Mouse (Mus musculus) stomach, embryonic 16.5 days (tissue): ENCODE data around the gene Lpcat3. TPM values are rescaled to one million over a fixed set of nuclear protein-coding genes. Genes with fewer than 3 reads are reported as not detected.
A peak's percentile ranks its signal among the peaks of the same experiment; 100 is the strongest.

ENCODE experiments used
- ATAC-seq: fragments of 200-750 bp; cut with Nextera tagmentation; 2 replicates; pipeline ENCODE4 v1.8.0; 2017; ENCODE audit warnings: moderate number of reproducible peaks, moderate TSS enrichment; ENCODE audit not compliant: insufficient read depth, low FRiP score
- H3K27ac ChIP-seq: fragments of 300-500 bp; sonication (generic); 2 replicates; pipeline ENCODE4 v1.5.1; 2014; ENCODE audit warnings: low read length
- H3K27me3 ChIP-seq: fragments of 300-500 bp; sonication (generic); 2 replicates; pipeline ENCODE4 v1.6.1; 2014; ENCODE audit warnings: low read length, control low read depth, mixed read lengths; ENCODE audit not compliant: control insufficient read depth, insufficient read depth
- H3K36me3 ChIP-seq: fragments of 300-500 bp; sonication (generic); 2 replicates; pipeline ENCODE4 v1.6.1; 2014; ENCODE audit warnings: low read length; ENCODE audit not compliant: control insufficient read depth, insufficient read depth
- H3K4me1 ChIP-seq: fragments of 300-500 bp; sonication (generic); 2 replicates; pipeline ENCODE4 v1.6.1; 2014; ENCODE audit warnings: low read length, control low read depth, mixed read lengths; ENCODE audit not compliant: control insufficient read depth, insufficient read depth
- H3K4me2 ChIP-seq: fragments of 300-500 bp; sonication (generic); 2 replicates; pipeline ENCODE4 v1.6.1; 2014; ENCODE audit warnings: low read depth, low read length, mixed read lengths
- H3K4me3 ChIP-seq: fragments of 300-500 bp; sonication (generic); replicated peaks from 2 replicates; pipeline ENCODE4 v1.5.1; 2014; ENCODE audit warnings: mild to moderate bottlenecking, low read length
- H3K9ac ChIP-seq: fragments of 300-500 bp; sonication (generic); 2 replicates; pipeline ENCODE4 v1.6.1; 2014; ENCODE audit warnings: low read length
- H3K9me3 ChIP-seq: fragments of 300-500 bp; sonication (generic); replicated peaks from 2 replicates; pipeline ENCODE4 v1.6.1; 2016; ENCODE audit warnings: low read length, control low read depth; ENCODE audit not compliant: control insufficient read depth
- WGBS: fragments of 180-500 bp; shearing (Covaris S2); extraction: QIAGEN DNeasy Blood & Tissue Kit; methylation state at CpG from one replicate; pipeline ENCODE4 v1.1.7; 2014; 5-methylcytosine and 5-hydroxymethylcytosine counted together
- polyA plus RNA-seq: library from polyadenylated mRNA; unstranded; fragments of >200 nt; fragmentation: Nextera tagmentation; extraction: Ambion mirVana; gene quantifications from 2 replicates; pipeline ENCODE4 v1.2.1, GENCODE M21; 2015

The Lpcat3 gene
- polyA plus RNA-seq, 1 experiment from 2014 or later: 84.1 TPM

- 34% methylated on average over 6 of the region's 6 CpGs for WGBS
- Histone ChIP-seq H3K4me2 (no peak overlapping the region), H3K4me1 (no peaks in the 10 kb centered on the region), H3K9me3 (no peaks in the 10 kb centered on the region), H3K9ac (no peak overlapping the region), H3K27me3 (no peaks in the 10 kb centered on the region), H3K27ac (no peak overlapping the region), H3K36me3 (no peaks in the 10 kb centered on the region), H3K4me3 (no peak overlapping the region)
- ATAC-seq: no peak
These were observed 6.9 kb upstream of the Lpcat3 start for GRCm38 (mm10) chr6:124655893-124656292.

- H3K27me3 ChIP-seq: no peaks in the 10 kb centered on the region
- no peak overlapping the region for H3K27ac ChIP-seq
- H3K4me1 ChIP-seq: peaks cover 3% of the 10 kb centered on the region; the same call in 1 of the 2 replicates
- WGBS: 51% methylated on average over 2 of the region's 2 CpGs
- ATAC-seq: no peak
- H3K9me3 ChIP-seq: no peaks in the 10 kb centered on the region
- no peak overlapping the region for H3K4me2 ChIP-seq
- no peak overlapping the region for H3K9ac ChIP-seq
- H3K4me3 ChIP-seq: no peak overlapping the region
- H3K36me3 ChIP-seq: no peaks in the 10 kb centered on the region
These were observed 4.8 kb upstream of the Lpcat3 start for GRCm38 (mm10) chr6:124658067-124658466.

GRCm38 (mm10) chr6:124661156-124661806 is 1.5 kb upstream of the Lpcat3 start:
- no peaks in the 10 kb centered on the region for H3K9me3 ChIP-seq
- H3K4me1 ChIP-seq: peaks cover 7% of the 10 kb centered on the region
- H3K4me3 ChIP-seq: no peak overlapping the region
- no peak overlapping the region for H3K27ac ChIP-seq
- H3K27me3 ChIP-seq: no peaks in the 10 kb centered on the region
- ATAC-seq: no peak
- no peaks in the 10 kb centered on the region for H3K36me3 ChIP-seq
- H3K4me2 ChIP-seq: no peak overlapping the region
- WGBS: 92% methylated on average over 4 of the region's 4 CpGs
- H3K9ac ChIP-seq: no peak overlapping the region

- no peaks in the 10 kb centered on the region for H3K36me3 ChIP-seq
- peaks cover 7% of the 10 kb centered on the region for H3K4me1 ChIP-seq
- H3K27ac ChIP-seq: peak overlapping the region; percentile 87; the same call in 1 of the 2 replicates
- peak overlapping the region; percentile 83 for H3K4me3 ChIP-seq
- WGBS: 27% methylated on average over 6 of the region's 6 CpGs
- H3K27me3 ChIP-seq: no peaks in the 10 kb centered on the region
- peak overlapping the region; percentile 83 for H3K9ac ChIP-seq
- peak overlapping the region; percentile 88 for H3K4me2 ChIP-seq
- no peaks in the 10 kb centered on the region for H3K9me3 ChIP-seq
- no peak for ATAC-seq
These were observed 832 bp upstream of the Lpcat3 start for GRCm38 (mm10) chr6:124661995-124662394.

GRCm38 (mm10) chr6:124663424-124663795 is 583 bp downstream of the Lpcat3 start:
- no peak for ATAC-seq
- Histone ChIP-seq H3K9me3 (no peaks in the 10 kb centered on the region), H3K27me3 (no peaks in the 10 kb centered on the region), H3K36me3 (no peaks in the 10 kb centered on the region), H3K9ac (peak overlapping the region; percentile 83), H3K4me1 (peaks cover 7% of the 10 kb centered on the region), H3K4me2 (peak overlapping the region; percentile 88), H3K4me3 (peak overlapping the region; percentile 83), H3K27ac (peak overlapping the region; percentile 28)
- WGBS: 12% methylated on average over 13 of the region's 13 CpGs

- peak overlapping the region; percentile 83 for H3K4me3 ChIP-seq
- whole genome bisulfite sequencing: 72% methylated on average over 7 of the region's 7 CpGs
- H3K36me3 ChIP-seq: no peaks in the 10 kb centered on the region
- H3K4me2 ChIP-seq: peak overlapping the region; percentile 88
- ATAC-seq: no peak
- no peaks in the 10 kb centered on the region for H3K9me3 ChIP-seq
- no peak overlapping the region for H3K27ac ChIP-seq
- no peaks in the 10 kb centered on the region for H3K27me3 ChIP-seq
- H3K4me1 ChIP-seq: peaks cover 7% of the 10 kb centered on the region
- H3K9ac ChIP-seq: no peak overlapping the region
These were observed 1.4 kb downstream of the Lpcat3 start for GRCm38 (mm10) chr6:124664256-124664655.

GRCm38 (mm10) chr6:124665011-124665410 is 2.2 kb downstream of the Lpcat3 start:
- no peak for ATAC-seq
- no peaks in the 10 kb centered on the region for H3K27me3 ChIP-seq
- H3K4me1 ChIP-seq: peaks cover 7% of the 10 kb centered on the region
- no peaks in the 10 kb centered on the region for H3K36me3 ChIP-seq
- H3K4me3 ChIP-seq: no peak overlapping the region
- no peak overlapping the region for H3K4me2 ChIP-seq
- H3K9me3 ChIP-seq: no peaks in the 10 kb centered on the region
- WGBS: 94% methylated on average over 10 of the region's 10 CpGs
- no peak overlapping the region for H3K27ac ChIP-seq
- no peak overlapping the region for H3K9ac ChIP-seq

GRCm38 (mm10) chr6:124669234-124669859 is 6.5 kb downstream of the Lpcat3 start:
- Histone ChIP-seq H3K9ac (no peak overlapping the region), H3K4me2 (no peak overlapping the region), H3K27me3 (no peaks in the 10 kb centered on the region), H3K36me3 (0 out of 2 replicates have a peak, but pooled peaks cover 3% of the 10 kb centered on the region), H3K4me1 (peaks cover 4% of the 10 kb centered on the region; the same call in 1 of the 2 replicates), H3K27ac (no peak overlapping the region), H3K4me3 (no peak overlapping the region), H3K9me3 (no peaks in the 10 kb centered on the region)
- ATAC-seq: no peak
- WGBS: 84% methylated on average over 11 of the region's 11 CpGs

GRCm38 (mm10) chr6:124670281-124670900 is 7.6 kb downstream of the Lpcat3 start:
- Histone ChIP-seq H3K9ac (no peak overlapping the region), H3K4me1 (peaks cover 4% of the 10 kb centered on the region; the same call in 1 of the 2 replicates), H3K4me3 (no peak overlapping the region), H3K9me3 (no peaks in the 10 kb centered on the region), H3K4me2 (no peak overlapping the region), H3K27me3 (no peaks in the 10 kb centered on the region), H3K36me3 (0 out of 2 replicates have a peak, but pooled peaks cover 4% of the 10 kb centered on the region), H3K27ac (no peak overlapping the region)
- 81% methylated on average over 7 of the region's 7 CpGs for whole genome bisulfite sequencing
- ATAC-seq: no peak
